Mouse (Mus musculus) heart, adult 11 months (tissue): ENCODE measurements around the gene Heca.
"Not testable (repeated sequence)": the region's sequence is repeated elsewhere in the genome, so short reads cannot be mapped to it uniquely, and the experiment has no call there.

Experiments
- DNase-seq: peaks from one replicate; pipeline ENCODE4 v3.0.0; 2022

Gene Heca

GRCm38 (mm10) chr10:17947960-17948730 lies at the start of gene Heca:
TSS of gene Heca (minus strand) at chr10:17948067.
- peak; percentile 99 for DNase-seq

GRCm38 (mm10) chr10:17990576-17990975 lies 42.7 kb upstream of the Heca start:
- no peak for DNase-seq

- no peak for DNase-seq
These were observed 41.3 kb upstream of the Heca start for GRCm38 (mm10) chr10:17989136-17989535.

GRCm38 (mm10) chr10:17987823-17988423 lies 40.1 kb upstream of the Heca start:
- no peak for DNase-seq

- peak; percentile 90 for DNase-seq
These were observed 35.4 kb upstream of the Heca start for GRCm38 (mm10) chr10:17983313-17983712.

- no peak for DNase-seq
These were observed 18.2 kb upstream of the Heca start for GRCm38 (mm10) chr10:17966090-17966489.

GRCm38 (mm10) chr10:17950761-17951160 lies 2.9 kb upstream of the Heca start:
- no peak for DNase-seq

- peak; percentile 98 for DNase-seq
These were observed 526 bp downstream of the Heca start for GRCm38 (mm10) chr10:17947175-17947906.

- DNase-seq, result not testable (repeated sequence)
These were observed 1.1 kb downstream of the Heca start for GRCm38 (mm10) chr10:17946799-17947174.

GRCm38 (mm10) chr10:17946046-17946445 lies 1.8 kb downstream of the Heca start:
- peak; percentile 41 for DNase-seq

GRCm38 (mm10) chr10:17933622-17934021 lies 14.2 kb downstream of the Heca start:
- DNase-seq, result no peak

GRCm38 (mm10) chr10:17932131-17932530 lies 15.7 kb downstream of the Heca start:
- peak; percentile 92 for DNase-seq

GRCm38 (mm10) chr10:17931157-17931556 lies 16.7 kb downstream of the Heca start:
- DNase-seq, result peak; percentile 73

GRCm38 (mm10) chr10:17930445-17931083 lies 17.3 kb downstream of the Heca start:
- DNase-seq, result peak; percentile 87

GRCm38 (mm10) chr10:17925200-17925599 lies 22.7 kb downstream of the Heca start:
- no peak for DNase-seq

GRCm38 (mm10) chr10:17924166-17924565 lies 23.7 kb downstream of the Heca start:
- DNase-seq, result peak; percentile 51

GRCm38 (mm10) chr10:17921381-17921780 lies 26.5 kb downstream of the Heca start:
- DNase-seq, result peak; percentile 48

GRCm38 (mm10) chr10:17919971-17920370 lies 27.9 kb downstream of the Heca start:
- DNase-seq, result peak; percentile 69

GRCm38 (mm10) chr10:17919032-17919431 lies 28.8 kb downstream of the Heca start:
- DNase-seq, result peak; percentile 76

GRCm38 (mm10) chr10:17908731-17909130 lies 39.1 kb downstream of the Heca start:
- no peak for DNase-seq

GRCm38 (mm10) chr10:17906405-17906804 lies 41.5 kb downstream of the Heca start:
- DNase-seq, result not testable (repeated sequence)

- DNase-seq, result peak; percentile 50
These were observed 44.4 kb downstream of the Heca start for GRCm38 (mm10) chr10:17903449-17903848.

- peak; percentile 49 for DNase-seq
These were observed 67.1 kb downstream of the Heca start for GRCm38 (mm10) chr10:17880724-17881123.
